Mouse (Mus musculus) B cell, adult 62 days (primary cell): ENCODE results near the gene Prl3d3. TPM values are rescaled to one million over a fixed set of nuclear protein-coding genes. Genes with fewer than 3 reads are reported as not detected.

ENCODE experiments used
- total RNA-seq: library from RNA; stranded (reverse); gene quantifications from 4 replicates; pipeline ENCODE4 v1.2.4, GENCODE M21; 2023

Prl3d3 gene
- not detected in 4 replicates for total RNA-seq

GRCm38 (mm10) chr13:27156490-27156889 lies at the start of gene Prl3d3:
TSS of gene Prl3d3 (plus strand) at chr13:27156790.

GRCm38 (mm10) chr13:27121398-27121797 lies 35.2 kb upstream of the Prl3d3 start, which contains the start of gene Prl3d2:
TSS of gene Prl3d2 (plus strand) at chr13:27121698.

DNA sequence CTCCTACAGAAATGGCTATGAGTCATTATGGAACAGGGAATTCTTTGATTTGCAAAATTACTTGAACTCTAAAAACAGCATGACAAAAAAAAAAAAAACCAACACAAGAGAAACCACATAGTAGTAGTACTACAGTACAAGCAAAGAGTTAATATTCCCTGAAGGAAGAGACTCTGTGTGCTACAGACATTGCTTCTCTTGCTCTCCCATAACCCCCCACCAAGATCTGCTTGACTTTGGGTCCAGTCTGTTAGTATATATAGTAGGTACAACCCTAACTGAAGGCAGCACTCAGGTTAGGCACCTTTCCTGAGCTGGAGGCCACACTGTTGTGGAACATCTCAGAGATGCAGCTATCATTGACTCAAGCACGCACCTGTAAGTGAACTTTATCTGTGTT lies 39.8 kb downstream of the Prl3d3 start, which contains the start of gene Prl3c1:
Gene Prl3c1, plus strand, starts transcription at position 301 of the 400 bp plus-strand sequence.

Other genes starting within 250 kb of the Prl3d3 start
- not detected in 4 replicates for gene Prl, start 99.2 kb upstream of the Prl3d3 start, total RNA-seq
- not detected in 4 replicates for gene Prl3d1, start 62.6 kb upstream of the Prl3d3 start, total RNA-seq
- gene Prl3d2, start 35.1 kb upstream of the Prl3d3 start, total RNA-seq, result not detected in 4 replicates
- not detected in 4 replicates for gene Prl3c1, start 39.9 kb downstream of the Prl3d3 start, total RNA-seq
- gene Prl3b1, start 85.1 kb downstream of the Prl3d3 start, total RNA-seq, result not detected in 4 replicates
- gene Prl3a1, start 102.6 kb downstream of the Prl3d3 start, total RNA-seq, result not detected in 4 replicates
- gene Prl6a1, start 155.8 kb downstream of the Prl3d3 start, total RNA-seq, result not detected in 4 replicates
- gene Prl8a2, start 188.9 kb downstream of the Prl3d3 start, total RNA-seq, result not detected in 4 replicates
- gene Prl2b1, start 234.1 kb downstream of the Prl3d3 start, total RNA-seq, result not detected in 4 replicates